Mouse (Mus musculus) heart, embryonic 14.5 days (tissue): ENCODE measurements around the gene Fez1. TPM values are rescaled to one million over a fixed set of nuclear protein-coding genes. Genes with fewer than 3 reads are reported as not detected.

Source experiments
- ATAC-seq: fragments of 200-750 bp; cut with Nextera tagmentation; 2 replicates; pipeline ENCODE4 v1.8.0; 2017; ENCODE audit warnings: low read depth, moderate TSS enrichment; ENCODE audit not compliant: insufficient number of reproducible peaks, insufficient read depth, low FRiP score
- H3K27ac ChIP-seq, 2 experiments: fragments of 200-500 bp in 1 of 2; fragments of 300-500 bp in 1 of 2; sonication (generic) in 1 of 2; replicated peaks in 1 of 2; 2 replicates each; pipeline ENCODE4 v1.5.1; 2012 to 2014; ENCODE audit warnings: low read depth in 2 of 2, low read length in 2 of 2, control low read depth in 1 of 2, mild to moderate bottlenecking in 1 of 2, mixed read lengths in 1 of 2; ENCODE audit not compliant: control insufficient read depth in 1 of 2, insufficient read depth in 1 of 2
- H3K27me3 ChIP-seq: fragments of 300-500 bp; sonication (generic); 2 replicates; pipeline ENCODE4 v1.6.1; 2014; ENCODE audit warnings: mild to moderate bottlenecking, low read length, control low read depth; ENCODE audit not compliant: control insufficient read depth, insufficient read depth
- H3K36me3 ChIP-seq: fragments of 300-500 bp; sonication (generic); 2 replicates; pipeline ENCODE4 v1.6.1; 2014; ENCODE audit warnings: mild to moderate bottlenecking, control low read depth, low read length, mixed read lengths; ENCODE audit not compliant: control insufficient read depth, insufficient read depth
- H3K4me1 ChIP-seq, 2 experiments: fragments of 200-500 bp in 1 of 2; fragments of 300-500 bp in 1 of 2; sonication (generic) in 1 of 2; 2 replicates each; pipeline ENCODE4 v1.6.1; 2012 to 2014; ENCODE audit warnings: low read length in 2 of 2, control low read depth in 1 of 2, mixed read lengths in 1 of 2; ENCODE audit not compliant: control insufficient read depth in 2 of 2, insufficient read depth in 2 of 2
- H3K4me2 ChIP-seq: fragments of 300-500 bp; sonication (generic); 2 replicates; pipeline ENCODE4 v1.6.1; 2014; ENCODE audit warnings: mild to moderate bottlenecking, low read length
- H3K4me3 ChIP-seq, 2 experiments: fragments of 200-500 bp in 1 of 2; fragments of 300-500 bp in 1 of 2; sonication (generic) in 1 of 2; 2 replicates each; pipeline ENCODE4 v1.5.1; 2012 to 2014; ENCODE audit warnings: low read length in 2 of 2, mild to moderate bottlenecking in 2 of 2, control low read depth in 1 of 2, low read depth in 1 of 2, moderate library complexity in 1 of 2; ENCODE audit not compliant: control insufficient read depth in 1 of 2, insufficient read depth in 1 of 2
- H3K9ac ChIP-seq: fragments of 300-500 bp; sonication (generic); 2 replicates; pipeline ENCODE4 v1.6.1; 2014; ENCODE audit warnings: mild to moderate bottlenecking, low read length
- H3K9me3 ChIP-seq: fragments of 300-500 bp; sonication (generic); 2 replicates; pipeline ENCODE4 v1.6.1; 2016; ENCODE audit warnings: low read length, control low read depth; ENCODE audit not compliant: control insufficient read depth
- WGBS: fragments of 180-500 bp; shearing (Covaris S2); extraction: QIAGEN DNeasy Blood & Tissue Kit; methylation state at CpG from one replicate; pipeline ENCODE4 v1.1.7; 2014; 5-methylcytosine and 5-hydroxymethylcytosine counted together
- polyA plus RNA-seq: library from polyadenylated mRNA; unstranded; fragments of >200 nt; fragmentation: Nextera tagmentation; extraction: Ambion mirVana; gene quantifications from 2 replicates; pipeline ENCODE4 v1.2.1, GENCODE M21; 2014

Fez1 gene
- polyA plus RNA-seq, 1 experiment from 2014 or later: 2.0 TPM

GRCm38 (mm10) chr9:36895009-36895693 is 73.5 kb downstream of the Fez1 start:
- 75% methylated on average over 8 of the region's 8 CpGs for WGBS
- H3K4me2 ChIP-seq: no peak overlapping the region
- no peak overlapping the region for H3K9ac ChIP-seq
- H3K9me3 ChIP-seq: no peaks in the 10 kb centered on the region
- H3K36me3 ChIP-seq: no peaks in the 10 kb centered on the region
- no peak for ATAC-seq
- H3K27me3 ChIP-seq: no peaks in the 10 kb centered on the region
- H3K27ac ChIP-seq: no peak overlapping the region
- H3K4me1 ChIP-seq: no peaks in the 10 kb centered on the region; a peak in 1 of 4 replicates
- H3K4me3 ChIP-seq: no peak overlapping the region

- H3K9me3 ChIP-seq: no peaks in the 10 kb centered on the region
- no peak overlapping the region for H3K4me2 ChIP-seq
- H3K4me3 ChIP-seq: no peak overlapping the region
- 58% methylated on average over 3 of the region's 3 CpGs for WGBS
- H3K27ac ChIP-seq: no peak overlapping the region
- no peak for ATAC-seq
- H3K9ac ChIP-seq: no peak overlapping the region
- H3K36me3 ChIP-seq: no peaks in the 10 kb centered on the region
- H3K27me3 ChIP-seq: no peaks in the 10 kb centered on the region
- H3K4me1 ChIP-seq: no peaks in the 10 kb centered on the region; a peak in 1 of 4 replicates
These were observed 76.9 kb downstream of the Fez1 start for GRCm38 (mm10) chr9:36898560-36898959.

DNA sequence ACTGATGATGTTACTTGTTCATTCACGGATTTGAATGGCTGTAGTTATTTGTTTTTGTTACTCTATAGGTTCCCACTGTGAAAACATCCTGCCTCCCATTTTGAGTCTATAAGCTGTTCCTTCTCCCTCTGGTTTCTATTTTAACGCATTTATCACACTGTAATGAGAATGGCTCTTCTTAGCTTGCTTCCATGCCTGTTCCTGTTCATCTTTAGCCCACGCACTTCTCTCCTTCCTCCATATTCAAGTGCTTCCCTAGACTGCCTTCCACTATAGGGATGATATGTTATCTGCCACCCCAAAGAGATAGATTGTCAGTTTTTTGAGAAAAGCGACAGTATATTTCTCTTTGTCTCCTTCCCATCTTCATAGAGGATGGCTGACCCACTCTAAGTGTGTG is 78.8 kb downstream of the Fez1 start:
- H3K4me2 ChIP-seq: no peak overlapping the region
- H3K27ac ChIP-seq: no peak overlapping the region
- no peak overlapping the region for H3K4me3 ChIP-seq
- no peak overlapping the region for H3K9ac ChIP-seq
- H3K27me3 ChIP-seq: no peaks in the 10 kb centered on the region
- ATAC-seq: no peak
- no peaks in the 10 kb centered on the region for H3K9me3 ChIP-seq
- WGBS: 71% methylated on average over 4 of the region's 4 CpGs
- peaks cover 0 to under 1% of the 10 kb centered on the region in 2 experiments; a peak in 2 of 4 replicates for H3K4me1 ChIP-seq
- no peaks in the 10 kb centered on the region for H3K36me3 ChIP-seq

DNA sequence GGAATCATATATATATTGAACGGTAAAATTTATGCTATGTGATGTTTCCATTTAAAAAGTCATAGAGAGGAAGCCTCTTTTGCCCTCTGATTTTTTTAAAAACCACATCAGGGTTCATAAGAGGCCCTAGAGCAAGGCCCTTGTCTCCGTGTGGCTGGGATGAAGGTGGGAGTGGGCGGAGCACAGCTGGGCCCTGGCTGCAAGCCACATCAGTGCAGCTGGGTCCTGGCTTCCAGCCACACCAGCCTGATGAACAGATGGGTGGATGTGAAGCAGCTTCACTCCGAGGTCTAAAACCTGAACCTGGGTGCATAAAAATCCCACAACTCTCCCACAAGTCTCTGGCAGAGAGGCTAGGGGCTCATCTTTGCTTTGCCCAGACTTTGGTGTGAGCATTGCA is 83.8 kb downstream of the Fez1 start:
- WGBS: 47% methylated on average over 4 of the region's 4 CpGs
- H3K27ac ChIP-seq: no peak overlapping the region
- H3K27me3 ChIP-seq: no peaks in the 10 kb centered on the region
- no peaks in the 10 kb centered on the region for H3K9me3 ChIP-seq
- no peak overlapping the region for H3K9ac ChIP-seq
- H3K4me1 ChIP-seq: peaks cover 2 to 5% of the 10 kb centered on the region in 2 experiments; a peak in 2 of 4 replicates
- no peaks in the 10 kb centered on the region for H3K36me3 ChIP-seq
- H3K4me3 ChIP-seq: no peak overlapping the region
- no peak overlapping the region for H3K4me2 ChIP-seq
- no peak for ATAC-seq

DNA sequence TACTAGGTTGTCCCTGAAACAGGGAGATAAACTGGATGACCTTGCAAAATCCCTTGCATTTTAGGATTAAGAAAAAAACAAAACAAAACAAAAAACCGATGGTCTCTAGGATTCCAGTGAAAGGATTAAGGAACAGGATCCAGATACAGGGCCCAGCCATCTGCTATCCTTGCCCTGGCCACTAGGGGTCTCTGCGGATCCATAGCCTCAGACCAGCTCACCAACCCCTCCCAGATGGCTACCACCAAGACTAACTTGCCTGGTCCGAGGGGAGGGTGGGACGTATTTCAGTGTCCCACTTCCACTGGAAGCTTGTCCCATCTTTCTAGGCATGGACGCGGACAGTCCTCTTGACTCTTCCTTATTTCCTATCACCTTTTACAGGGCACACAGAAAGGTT is 94.7 kb downstream of the Fez1 start:
- Histone ChIP-seq H3K9ac (peak overlapping the region; percentile 44; the same call in 1 of the 2 replicates), H3K9me3 (no peaks in the 10 kb centered on the region), H3K4me2 (peak overlapping the region; percentile 51), H3K4me1 (peaks cover 0 to 3% of the 10 kb centered on the region in 2 experiments; a peak in 2 of 4 replicates), H3K36me3 (no peaks in the 10 kb centered on the region), H3K4me3 (no peak overlapping the region), H3K27ac (no peak overlapping the region), H3K27me3 (no peaks in the 10 kb centered on the region)
- WGBS: 2% methylated on average over 6 of the region's 6 CpGs
- no peak for ATAC-seq

DNA sequence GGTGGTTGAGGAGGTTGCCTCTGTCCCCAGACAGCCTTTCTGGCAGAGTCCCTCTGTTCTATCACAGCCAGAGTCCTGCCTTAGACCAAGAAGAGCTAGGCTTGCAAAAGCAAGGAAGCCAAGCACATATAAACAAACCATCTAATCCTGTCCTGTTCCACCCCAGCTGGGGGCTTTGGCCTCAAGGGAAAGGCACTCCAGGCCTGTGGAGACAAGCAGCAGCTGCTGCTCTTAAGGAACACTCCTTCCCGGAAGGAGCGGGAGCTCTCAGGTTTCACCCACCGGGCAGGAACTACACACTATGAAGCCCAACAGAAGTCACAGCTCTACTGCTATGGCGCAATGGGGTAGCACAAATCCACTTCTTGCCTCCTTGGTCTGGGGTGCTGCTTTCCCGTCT is 95.3 kb downstream of the Fez1 start:
- Histone ChIP-seq H3K4me1 (peaks cover 0 to 3% of the 10 kb centered on the region in 2 experiments; a peak in 2 of 4 replicates), H3K36me3 (no peaks in the 10 kb centered on the region), H3K27me3 (no peaks in the 10 kb centered on the region), H3K9me3 (no peaks in the 10 kb centered on the region), H3K4me2 (no peak overlapping the region), H3K4me3 (no peak overlapping the region), H3K27ac (no peak overlapping the region), H3K9ac (no peak overlapping the region)
- no peak for ATAC-seq
- WGBS: 38% methylated on average over 5 of the region's 5 CpGs

DNA sequence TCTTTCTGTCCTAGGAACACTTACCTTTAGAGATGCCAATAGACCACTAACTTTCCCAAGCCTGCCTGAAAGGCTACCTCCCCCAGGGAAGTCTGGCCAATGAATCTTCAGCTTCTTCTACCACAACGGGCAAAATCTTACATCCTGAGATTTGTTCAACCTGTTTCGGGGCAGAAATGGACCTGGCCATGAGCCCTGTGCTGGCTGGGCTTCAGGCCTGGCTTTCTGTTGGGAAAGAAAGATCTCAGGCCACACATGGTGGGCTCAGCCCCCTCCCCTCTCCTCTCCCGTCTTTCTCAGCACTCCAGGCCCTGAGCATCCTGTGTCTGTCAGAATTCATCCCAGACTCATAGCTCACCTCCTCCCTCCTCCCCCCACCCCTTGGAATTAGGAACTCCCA is 96.9 kb downstream of the Fez1 start:
- Histone ChIP-seq H3K27ac (no peak overlapping the region), H3K4me3 (no peak overlapping the region), H3K27me3 (no peaks in the 10 kb centered on the region), H3K4me1 (peaks cover 0 to 3% of the 10 kb centered on the region in 2 experiments; a peak in 2 of 4 replicates), H3K9me3 (no peaks in the 10 kb centered on the region), H3K9ac (no peak overlapping the region), H3K4me2 (no peak overlapping the region), H3K36me3 (no peaks in the 10 kb centered on the region)
- no peak for ATAC-seq
- 53% methylated on average over 3 of the region's 3 CpGs for WGBS

DNA sequence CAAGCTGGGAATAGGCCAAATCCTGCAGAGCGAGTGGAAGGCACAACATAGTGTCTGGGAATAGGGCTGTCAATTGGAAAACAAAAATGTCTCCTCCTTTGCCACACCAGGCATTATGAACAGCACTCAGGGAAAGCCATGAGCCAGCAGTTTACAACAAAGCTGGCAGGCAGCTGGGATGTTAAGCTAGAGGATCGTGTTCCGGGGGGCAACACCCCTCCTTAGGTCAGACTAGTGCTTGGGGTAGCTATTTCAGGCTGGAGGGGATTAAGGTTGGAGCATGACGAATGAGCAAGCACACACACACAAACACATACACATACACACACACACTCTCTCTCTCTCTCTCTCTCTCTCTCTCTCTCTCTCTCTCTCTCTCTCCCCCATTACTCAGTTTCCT is 97.8 kb downstream of the Fez1 start:
- Histone ChIP-seq H3K9ac (no peak overlapping the region), H3K4me2 (no peak overlapping the region), H3K27ac (no peak overlapping the region), H3K27me3 (no peaks in the 10 kb centered on the region), H3K36me3 (no peaks in the 10 kb centered on the region), H3K9me3 (no peaks in the 10 kb centered on the region), H3K4me3 (no peak overlapping the region), H3K4me1 (peaks cover 0 to 3% of the 10 kb centered on the region in 2 experiments; a peak in 2 of 4 replicates)
- ATAC-seq: no peak
- 50% methylated on average over 4 of the region's 4 CpGs for WGBS
